Mouse (Mus musculus): ENCODE data around the gene Uqcrc1. TPM values are rescaled to one million over a fixed set of nuclear protein-coding genes. Genes with fewer than 3 reads are reported as not detected.
A peak's percentile ranks its signal among the peaks of the same experiment; 100 is the strongest.

Gene Uqcrc1
- total RNA-seq (2014; rRNA removed) (407 and 456 TPM in 2 replicates), polyA plus RNA-seq (2015; fragmentation: Nextera tagmentation; extraction: Ambion mirVana) (522 and 562 TPM in 2 replicates)

DNA sequence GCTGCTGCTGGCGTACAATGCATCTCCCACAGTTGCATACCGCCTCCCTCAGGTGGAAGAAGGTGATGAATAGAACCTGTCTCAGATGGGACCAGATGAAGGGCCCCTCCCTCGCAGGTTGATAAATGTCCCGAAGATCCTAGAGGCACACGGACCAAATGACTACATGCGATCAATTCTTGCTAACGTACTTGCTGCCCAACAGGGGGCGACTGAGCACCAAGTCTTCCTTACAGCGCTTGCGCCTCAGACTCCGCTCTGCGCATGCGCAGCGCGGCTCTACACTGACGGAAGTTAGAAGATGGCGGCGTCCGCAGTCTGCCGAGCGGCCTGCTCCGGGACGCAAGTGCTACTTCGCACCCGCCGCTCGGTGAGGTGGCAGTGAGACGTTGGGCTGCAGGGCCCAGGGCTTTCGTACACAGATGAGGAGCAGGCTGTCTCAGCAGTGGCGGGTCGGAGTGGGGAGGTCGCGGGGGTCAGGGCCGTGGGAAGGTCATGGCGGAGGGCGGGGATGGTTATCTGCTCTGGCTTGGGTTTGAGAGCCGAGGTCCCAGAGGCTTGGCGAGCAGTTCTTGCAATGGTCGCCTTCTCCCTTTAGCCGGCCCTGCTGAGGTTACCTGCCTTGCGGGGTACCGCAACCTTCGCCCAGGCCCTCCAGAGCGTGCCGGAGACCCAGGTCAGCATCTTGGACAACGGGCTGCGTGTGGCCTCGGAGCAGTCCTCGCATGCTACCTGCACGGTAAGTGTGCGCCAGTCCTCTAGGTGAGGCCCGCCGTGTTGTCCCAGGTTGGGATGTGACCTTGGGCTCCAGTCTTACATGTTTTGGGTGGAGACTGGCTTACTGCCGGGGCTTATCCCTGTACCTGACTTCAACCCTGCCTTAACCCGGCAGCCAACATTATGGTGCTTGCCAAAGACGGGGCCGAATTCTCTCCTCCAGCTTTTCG, at the start of gene Uqcrc1:
Gene Uqcrc1, plus strand, starts transcription at position 216 of the 947 bp plus-strand sequence.
- TF ChIP-seq CTCF (IDR thresholded peaks at IDR 0.05): peak; percentile 95
- Histone ChIP-seq H3K36me3 (ENCODE audit: insufficient read depth, low read length) (peaks cover 19% of the 10 kb centered on the region; the same call in 1 of the 2 replicates), H3K9me3 (ENCODE audit: low read length) (no peaks in the 10 kb centered on the region), H3K4me2 (ENCODE audit: low read depth, low read length, poor library complexity, severe bottlenecking) (peak within 1 kb of the TSS; percentile 67), H3K27ac (ENCODE audit: low read depth, low read length) (peak within 1 kb of the TSS; percentile 79), H3K9ac (replicated peaks; ENCODE audit: low read length, poor library complexity, severe bottlenecking) (peak within 1 kb of the TSS; percentile 95), H3K4me1 (ENCODE audit: insufficient read depth, low read length) (peaks cover 3% of the 10 kb centered on the region; the same call in 1 of the 2 replicates), H3K4me3 (ENCODE audit: low read depth, low read length) (peak within 1 kb of the TSS; percentile 88), H3K27me3 (ENCODE audit: insufficient read depth, low read length) (no peaks in the 10 kb centered on the region)
- ATAC-seq (ENCODE audit: low FRiP score) (peak; percentile 88), DNase-seq (ENCODE audit: low spot score) (peak; percentile 98)
- WGBS: 2% methylated on average over 58 of the region's 58 CpGs

DNA sequence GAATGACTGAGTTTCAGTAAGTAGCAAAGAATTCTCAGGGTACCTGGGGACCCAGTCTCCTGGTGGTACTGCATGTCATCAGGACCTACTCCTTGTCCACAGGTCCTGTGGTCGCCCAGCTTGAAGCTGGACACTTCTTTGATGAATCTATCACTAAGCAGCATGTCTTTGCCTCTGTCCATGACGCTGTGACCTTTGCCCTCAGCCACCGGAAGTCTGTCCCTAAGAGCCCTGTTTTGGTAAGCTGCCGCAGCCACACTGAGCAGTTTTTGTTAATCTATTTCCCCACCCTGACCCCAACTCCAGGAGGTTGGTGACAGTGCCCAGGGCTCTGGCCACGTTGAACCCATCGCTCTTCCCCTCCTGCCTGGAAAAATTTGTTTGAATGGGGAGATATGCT, 24.1 kb upstream of the Uqcrc1 start:
- DNase-seq (ENCODE audit: low spot score): no peak
- Histone ChIP-seq H3K4me1 (ENCODE audit: insufficient read depth, low read length) (no peaks in the 10 kb centered on the region), H3K9ac (replicated peaks; ENCODE audit: low read length, poor library complexity, severe bottlenecking) (no peak overlapping the region), H3K4me2 (ENCODE audit: low read depth, low read length, poor library complexity, severe bottlenecking) (no peak overlapping the region), H3K27me3 (ENCODE audit: insufficient read depth, low read length) (no peaks in the 10 kb centered on the region), H3K4me3 (ENCODE audit: low read depth, low read length) (no peak overlapping the region), H3K9me3 (ENCODE audit: low read length) (no peaks in the 10 kb centered on the region), H3K27ac (ENCODE audit: low read depth, low read length) (no peak overlapping the region), H3K36me3 (ENCODE audit: insufficient read depth, low read length) (no peaks in the 10 kb centered on the region)
- ATAC-seq (ENCODE audit: low FRiP score): no peak
- WGBS: 68% methylated on average over 6 of the region's 6 CpGs
- no peak for TF ChIP-seq CTCF (IDR thresholded peaks at IDR 0.05)

DNA sequence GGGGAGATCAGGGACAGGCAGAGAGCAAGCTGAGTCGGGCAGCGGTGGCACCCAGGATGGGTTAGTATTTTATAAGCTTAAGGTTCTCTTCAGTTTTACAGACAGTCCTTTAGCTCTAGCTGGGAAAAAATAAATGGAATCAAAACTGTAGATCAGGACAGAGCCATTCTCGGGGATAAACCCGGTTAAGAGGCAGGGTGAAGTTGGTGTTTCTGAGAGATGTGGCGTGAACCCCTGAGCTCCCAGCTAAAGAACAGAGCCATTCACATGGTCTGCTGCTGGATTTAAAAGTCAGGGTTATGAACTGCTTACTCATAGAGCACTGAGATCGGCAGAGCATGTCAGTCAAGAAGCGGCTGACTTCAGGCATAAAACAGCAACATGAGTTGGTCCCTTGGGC, 23.3 kb upstream of the Uqcrc1 start:
- 85% methylated on average over 7 of the region's 7 CpGs for WGBS
- Histone ChIP-seq H3K4me3 (ENCODE audit: low read depth, low read length) (no peak overlapping the region), H3K4me1 (ENCODE audit: insufficient read depth, low read length) (no peaks in the 10 kb centered on the region), H3K27me3 (ENCODE audit: insufficient read depth, low read length) (no peaks in the 10 kb centered on the region), H3K9ac (replicated peaks; ENCODE audit: low read length, poor library complexity, severe bottlenecking) (no peak overlapping the region), H3K4me2 (ENCODE audit: low read depth, low read length, poor library complexity, severe bottlenecking) (no peak overlapping the region), H3K9me3 (ENCODE audit: low read length) (no peaks in the 10 kb centered on the region), H3K36me3 (ENCODE audit: insufficient read depth, low read length) (no peaks in the 10 kb centered on the region), H3K27ac (ENCODE audit: low read depth, low read length) (no peak overlapping the region)
- ATAC-seq (ENCODE audit: low FRiP score) (no peak), DNase-seq (ENCODE audit: low spot score) (no peak)
- TF ChIP-seq CTCF (IDR thresholded peaks at IDR 0.05): no peak

DNA sequence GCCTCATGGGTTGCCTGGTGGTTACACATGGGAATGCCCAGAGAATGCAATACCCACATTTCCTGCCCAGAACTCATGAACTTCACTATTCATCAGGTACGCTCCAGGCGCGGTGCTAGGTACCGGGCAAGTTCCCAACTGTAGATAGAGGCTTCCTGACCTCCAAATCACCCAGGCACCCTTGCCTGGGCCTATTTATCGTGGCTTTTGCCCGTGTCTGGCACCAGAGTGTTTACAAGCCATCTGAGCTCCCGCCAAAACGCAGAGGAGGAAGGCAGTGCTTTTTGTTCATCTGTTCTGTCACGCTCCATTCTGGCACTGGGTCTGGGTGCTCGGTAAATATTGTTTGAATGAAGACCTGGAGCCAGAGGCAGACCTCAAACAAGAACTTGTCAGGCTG, 22.8 kb upstream of the Uqcrc1 start:
- no peak overlapping the region for H3K27ac ChIP-seq (ENCODE audit: low read depth, low read length)
- H3K4me1 ChIP-seq (ENCODE audit: insufficient read depth, low read length): no peaks in the 10 kb centered on the region
- ATAC-seq (ENCODE audit: low FRiP score): no peak
- no peaks in the 10 kb centered on the region for H3K9me3 ChIP-seq (ENCODE audit: low read length)
- TF ChIP-seq CTCF (IDR thresholded peaks at IDR 0.05): no peak
- peak; percentile 30 for DNase-seq (ENCODE audit: low spot score)
- H3K4me2 ChIP-seq (ENCODE audit: low read depth, low read length, poor library complexity, severe bottlenecking): no peak overlapping the region
- no peak overlapping the region for H3K9ac ChIP-seq (replicated peaks; ENCODE audit: low read length, poor library complexity, severe bottlenecking)
- no peaks in the 10 kb centered on the region for H3K36me3 ChIP-seq (ENCODE audit: insufficient read depth, low read length)
- H3K27me3 ChIP-seq (ENCODE audit: insufficient read depth, low read length): no peaks in the 10 kb centered on the region
- 73% methylated on average over 10 of the region's 10 CpGs for WGBS
- no peak overlapping the region for H3K4me3 ChIP-seq (ENCODE audit: low read depth, low read length)

DNA sequence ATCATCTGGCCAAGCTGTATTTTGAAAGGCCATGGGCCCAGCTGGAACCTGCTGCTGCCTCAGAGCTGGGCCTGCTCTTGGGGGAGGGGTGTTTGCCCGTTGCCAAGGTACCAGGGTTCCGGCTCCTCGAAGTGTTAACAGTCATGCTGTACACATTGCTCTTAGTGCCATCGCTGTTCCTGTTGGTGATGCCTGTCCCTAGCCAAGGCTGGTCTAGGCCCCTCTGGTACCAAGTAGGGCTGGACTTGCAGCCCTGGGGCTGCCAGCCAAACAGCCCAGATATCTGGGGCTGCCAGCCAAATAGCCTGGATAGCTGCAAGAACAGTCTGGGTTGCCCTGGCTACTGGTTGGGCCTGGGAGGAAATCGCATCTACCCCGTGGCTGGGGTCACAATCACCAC, 21.9 kb upstream of the Uqcrc1 start, which contains the start of gene Tmem89:
Gene Tmem89, plus strand, starts transcription at position 129 of the 400 bp plus-strand sequence.
- Histone ChIP-seq H3K27ac (ENCODE audit: low read depth, low read length) (no peak within 1 kb of the TSS), H3K4me1 (ENCODE audit: insufficient read depth, low read length) (no peaks in the 10 kb centered on the region), H3K36me3 (ENCODE audit: insufficient read depth, low read length) (no peaks in the 10 kb centered on the region), H3K27me3 (ENCODE audit: insufficient read depth, low read length) (no peaks in the 10 kb centered on the region), H3K9me3 (ENCODE audit: low read length) (no peaks in the 10 kb centered on the region), H3K4me2 (ENCODE audit: low read depth, low read length, poor library complexity, severe bottlenecking) (no peak within 1 kb of the TSS), H3K4me3 (ENCODE audit: low read depth, low read length) (no peak within 1 kb of the TSS), H3K9ac (replicated peaks; ENCODE audit: low read length, poor library complexity, severe bottlenecking) (no peak within 1 kb of the TSS)
- peak; percentile 90 for ATAC-seq (ENCODE audit: low FRiP score)
- 68% methylated on average over 6 of the region's 6 CpGs for WGBS
- TF ChIP-seq CTCF (IDR thresholded peaks at IDR 0.05): no peak
- DNase-seq (ENCODE audit: low spot score): peak; percentile 89

DNA sequence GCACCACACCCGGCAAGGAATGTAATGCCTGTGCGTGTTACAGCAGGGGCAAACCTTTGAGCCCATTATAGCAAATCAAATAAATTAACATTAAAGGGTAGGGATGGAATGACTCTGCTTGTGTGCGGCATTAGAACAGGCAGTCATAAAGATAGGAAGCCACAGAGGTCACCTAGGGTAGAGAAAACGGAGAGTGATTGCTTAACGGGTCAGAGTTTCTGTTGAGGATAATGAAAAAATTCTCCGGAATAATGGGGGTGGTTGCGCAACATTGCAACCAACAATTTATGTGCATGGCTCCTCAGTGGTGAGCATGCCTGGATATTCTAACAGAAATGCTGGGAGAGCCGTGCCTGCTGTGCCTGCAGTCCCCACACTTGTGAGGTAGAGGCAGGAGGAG, 10.5 kb upstream of the Uqcrc1 start:
- Histone ChIP-seq H3K4me3 (ENCODE audit: low read depth, low read length) (no peak overlapping the region), H3K9ac (replicated peaks; ENCODE audit: low read length, poor library complexity, severe bottlenecking) (no peak overlapping the region), H3K4me2 (ENCODE audit: low read depth, low read length, poor library complexity, severe bottlenecking) (no peak overlapping the region), H3K27me3 (ENCODE audit: insufficient read depth, low read length) (no peaks in the 10 kb centered on the region), H3K9me3 (ENCODE audit: low read length) (no peaks in the 10 kb centered on the region), H3K36me3 (ENCODE audit: insufficient read depth, low read length) (no peaks in the 10 kb centered on the region), H3K27ac (ENCODE audit: low read depth, low read length) (no peak overlapping the region), H3K4me1 (ENCODE audit: insufficient read depth, low read length) (no peaks in the 10 kb centered on the region)
- WGBS: 84% methylated on average over 8 of the region's 8 CpGs
- no peak for TF ChIP-seq CTCF (IDR thresholded peaks at IDR 0.05)
- ATAC-seq (ENCODE audit: low FRiP score) (no peak), DNase-seq (ENCODE audit: low spot score) (no peak)

All from midbrain, postnatal 0 days (tissue).